Mouse (Mus musculus) liver, embryonic 15.5 days (tissue): ENCODE results near the gene Pld5. TPM values are rescaled to one million over a fixed set of nuclear protein-coding genes. Genes with fewer than 3 reads are reported as not detected.
"Not testable (repeated sequence)": the region's sequence is repeated elsewhere in the genome, so short reads cannot be mapped to it uniquely, and the experiment has no call there.

Experiments used
- ATAC-seq: fragments of 200-750 bp; cut with Nextera tagmentation; 2 replicates; pipeline ENCODE4 v1.8.0; 2017; ENCODE audit warnings: moderate number of reproducible peaks, mild to moderate bottlenecking, moderate library complexity; ENCODE audit not compliant: insufficient read depth
- H3K27ac ChIP-seq: fragments of 300-500 bp; sonication (generic); replicated peaks from 2 replicates; pipeline ENCODE4 v1.5.1; 2015; ENCODE audit warnings: mild to moderate bottlenecking, inconsistent platforms
- H3K27me3 ChIP-seq: fragments of 300-500 bp; sonication (generic); 2 replicates; pipeline ENCODE4 v1.6.1; 2015; ENCODE audit warnings: mild to moderate bottlenecking, inconsistent platforms
- H3K36me3 ChIP-seq: fragments of 300-500 bp; sonication (generic); replicated peaks from 2 replicates; pipeline ENCODE4 v1.6.1; 2015; ENCODE audit warnings: moderate library complexity, mild to moderate bottlenecking, inconsistent platforms
- H3K4me1 ChIP-seq: fragments of 300-500 bp; sonication (generic); replicated peaks from 2 replicates; pipeline ENCODE4 v1.6.1; 2015; ENCODE audit warnings: inconsistent platforms
- H3K4me2 ChIP-seq: fragments of 300-500 bp; sonication (generic); 2 replicates; pipeline ENCODE4 v1.6.1; 2015; ENCODE audit warnings: moderate library complexity, mild to moderate bottlenecking, inconsistent platforms
- H3K4me3 ChIP-seq: fragments of 300-500 bp; sonication (generic); replicated peaks from 2 replicates; pipeline ENCODE4 v1.5.1; 2015; ENCODE audit warnings: mild to moderate bottlenecking, inconsistent platforms
- H3K9ac ChIP-seq: fragments of 300-500 bp; sonication (generic); 2 replicates; pipeline ENCODE4 v1.6.1; 2015; ENCODE audit warnings: moderate library complexity, mild to moderate bottlenecking, inconsistent platforms
- H3K9me3 ChIP-seq: fragments of 300-500 bp; sonication (generic); replicated peaks from 2 replicates; pipeline ENCODE4 v1.6.1; 2016; ENCODE audit warnings: inconsistent platforms
- WGBS: fragments of 180-500 bp; shearing (Covaris S2); methylation state at CpG from one replicate; pipeline ENCODE4 v1.1.7; 2015; ENCODE audit warnings: mixed read lengths; ENCODE audit not compliant: insufficient replicate concordance; 5-methylcytosine and 5-hydroxymethylcytosine counted together
- polyA plus RNA-seq: library from polyadenylated mRNA; unstranded; fragments of >200 nt; fragmentation: Nextera tagmentation; extraction: Ambion mirVana; gene quantifications from 2 replicates; pipeline ENCODE4 v1.2.1, GENCODE M21; 2015

The Pld5 gene
- polyA plus RNA-seq, 1 experiment from 2014 or later = not detected

DNA sequence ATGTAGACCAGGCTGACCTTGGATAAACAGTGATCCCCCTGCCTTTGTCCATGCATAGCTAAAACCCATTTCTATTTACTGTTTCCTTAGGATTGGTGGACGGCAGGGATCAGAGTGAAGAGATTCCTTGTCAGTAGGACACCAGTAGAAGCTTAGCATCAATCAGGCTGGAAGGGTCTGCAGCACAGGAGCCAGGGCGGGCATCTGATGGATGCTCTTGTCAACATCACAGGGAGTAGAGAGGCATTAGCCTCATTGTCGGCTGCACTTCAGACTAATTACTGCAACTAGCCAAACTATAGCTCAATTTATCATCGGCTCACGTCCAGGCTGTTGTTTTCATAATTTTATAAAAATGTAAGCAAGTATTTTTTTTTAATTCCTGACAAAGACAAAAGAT lies 274.5 kb downstream of the Pld5 start:
- Histone ChIP-seq H3K27me3 (no peaks in the 10 kb centered on the region), H3K36me3 (no peaks in the 10 kb centered on the region), H3K9me3 (no peaks in the 10 kb centered on the region), H3K27ac (no peak overlapping the region), H3K4me3 (no peak overlapping the region), H3K9ac (no peak overlapping the region), H3K4me1 (no peaks in the 10 kb centered on the region), H3K4me2 (no peak overlapping the region)
- ATAC-seq = no peak
- 52% methylated on average over 5 of the region's 5 CpGs for whole genome bisulfite sequencing

DNA sequence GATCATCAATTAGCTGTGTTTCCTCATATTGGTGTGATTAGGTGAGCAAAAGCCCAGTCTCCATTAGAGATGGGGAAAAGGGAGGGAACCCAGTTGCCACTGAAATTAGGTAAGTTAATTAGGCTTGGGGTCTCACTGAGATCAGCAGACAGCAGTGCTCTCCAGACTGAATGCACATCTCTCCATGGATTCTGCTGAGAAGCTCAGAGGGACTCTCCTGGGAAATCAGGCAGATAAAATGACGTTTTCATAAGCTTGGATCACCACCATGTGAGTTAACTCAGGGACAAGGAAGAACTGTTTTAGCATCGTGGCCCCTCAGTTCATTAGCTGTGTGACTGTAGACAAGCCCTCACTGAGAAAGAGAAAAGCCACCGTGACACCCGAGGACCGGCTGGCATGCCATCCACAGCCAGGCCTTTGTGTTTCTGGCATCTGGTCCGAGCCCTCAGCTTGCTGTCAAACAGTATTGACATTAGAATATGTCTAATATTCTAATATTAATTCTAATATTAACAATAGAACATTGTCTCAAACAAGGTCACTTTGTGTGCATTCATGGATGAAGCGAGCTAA lies 277.9 kb downstream of the Pld5 start:
- 61% methylated on average over 7 of the region's 7 CpGs for WGBS
- Histone ChIP-seq H3K27ac (no peak overlapping the region), H3K4me3 (no peak overlapping the region), H3K9ac (no peak overlapping the region), H3K9me3 (no peaks in the 10 kb centered on the region), H3K4me2 (no peak overlapping the region), H3K4me1 (no peaks in the 10 kb centered on the region), H3K36me3 (no peaks in the 10 kb centered on the region), H3K27me3 (no peaks in the 10 kb centered on the region)
- ATAC-seq = no peak

GRCm38 (mm10) chr1:175988912-175989311 lies 286.2 kb downstream of the Pld5 start:
- H3K4me3 ChIP-seq = no peak overlapping the region
- WGBS = 66% methylated on average over 4 of the region's 4 CpGs
- no peaks in the 10 kb centered on the region for H3K36me3 ChIP-seq
- no peak overlapping the region for H3K27ac ChIP-seq
- H3K9me3 ChIP-seq = no peaks in the 10 kb centered on the region
- H3K27me3 ChIP-seq = no peaks in the 10 kb centered on the region
- no peak for ATAC-seq
- no peak overlapping the region for H3K4me2 ChIP-seq
- H3K9ac ChIP-seq = no peak overlapping the region
- no peaks in the 10 kb centered on the region for H3K4me1 ChIP-seq

GRCm38 (mm10) chr1:175988448-175988847 lies 286.7 kb downstream of the Pld5 start:
- WGBS = 68% methylated on average over 5 of the region's 5 CpGs
- H3K4me1 ChIP-seq = no peaks in the 10 kb centered on the region
- no peak for ATAC-seq
- H3K4me2 ChIP-seq = no peak overlapping the region
- no peaks in the 10 kb centered on the region for H3K36me3 ChIP-seq
- no peak overlapping the region for H3K27ac ChIP-seq
- no peak overlapping the region for H3K9ac ChIP-seq
- H3K4me3 ChIP-seq = no peak overlapping the region
- H3K9me3 ChIP-seq = no peaks in the 10 kb centered on the region
- H3K27me3 ChIP-seq = no peaks in the 10 kb centered on the region

DNA sequence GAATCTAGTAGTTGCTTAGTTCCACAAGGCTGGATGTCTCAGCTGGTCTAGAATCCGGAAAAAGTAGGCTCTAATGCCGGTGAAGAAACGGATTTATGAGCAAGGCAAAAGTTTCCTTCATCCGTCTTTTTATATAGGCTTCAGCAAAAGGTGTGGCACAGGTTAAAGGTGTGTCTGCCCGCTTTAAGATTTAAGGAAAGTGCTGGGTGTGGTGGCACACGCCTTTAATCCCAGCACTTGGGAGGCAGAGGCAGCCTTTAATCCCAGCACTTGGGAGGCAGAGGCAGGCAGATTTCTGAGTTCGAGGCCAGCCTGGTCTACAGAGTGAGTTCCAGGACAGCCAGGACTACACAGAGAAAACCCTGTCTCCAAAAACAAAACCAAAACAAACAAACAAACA lies 296.1 kb downstream of the Pld5 start, which contains the start of gene Rbm8a2:
Gene Rbm8a2 (minus strand): TSS at position 101 of the 400 bp plus-strand sequence.
- not testable (repeated sequence) for H3K4me1 ChIP-seq, H3K4me2 ChIP-seq, H3K27me3 ChIP-seq, H3K36me3 ChIP-seq, H3K27ac ChIP-seq, H3K9ac ChIP-seq, ATAC-seq, H3K4me3 ChIP-seq, H3K9me3 ChIP-seq
- WGBS = 72% methylated on average over 7 of the region's 7 CpGs

DNA sequence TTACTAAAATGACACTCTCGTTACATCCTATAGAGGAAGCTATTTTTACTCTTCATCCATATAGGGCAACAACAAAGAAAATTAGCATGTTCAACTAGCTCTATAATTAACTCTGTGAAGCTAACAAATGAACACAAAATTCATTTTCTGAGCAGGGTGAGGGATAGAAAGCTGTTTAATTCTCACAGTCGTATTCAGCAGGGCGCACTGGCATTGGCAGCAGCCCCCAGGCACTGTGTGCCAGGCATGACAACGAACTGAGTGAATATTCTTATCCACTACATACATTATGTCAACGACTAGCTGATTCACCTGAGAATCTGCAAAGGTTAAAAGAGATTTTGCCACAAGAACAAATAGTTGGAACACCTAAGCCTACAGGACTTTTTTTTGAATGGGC lies 304.4 kb downstream of the Pld5 start:
- H3K4me3 ChIP-seq = no peak overlapping the region
- H3K9ac ChIP-seq = no peak overlapping the region
- H3K27ac ChIP-seq = no peak overlapping the region
- no peaks in the 10 kb centered on the region for H3K9me3 ChIP-seq
- no peaks in the 10 kb centered on the region for H3K4me1 ChIP-seq
- no peak for ATAC-seq
- no peaks in the 10 kb centered on the region for H3K27me3 ChIP-seq
- WGBS = 62% methylated on average over 5 of the region's 5 CpGs
- no peaks in the 10 kb centered on the region for H3K36me3 ChIP-seq
- no peak overlapping the region for H3K4me2 ChIP-seq

DNA sequence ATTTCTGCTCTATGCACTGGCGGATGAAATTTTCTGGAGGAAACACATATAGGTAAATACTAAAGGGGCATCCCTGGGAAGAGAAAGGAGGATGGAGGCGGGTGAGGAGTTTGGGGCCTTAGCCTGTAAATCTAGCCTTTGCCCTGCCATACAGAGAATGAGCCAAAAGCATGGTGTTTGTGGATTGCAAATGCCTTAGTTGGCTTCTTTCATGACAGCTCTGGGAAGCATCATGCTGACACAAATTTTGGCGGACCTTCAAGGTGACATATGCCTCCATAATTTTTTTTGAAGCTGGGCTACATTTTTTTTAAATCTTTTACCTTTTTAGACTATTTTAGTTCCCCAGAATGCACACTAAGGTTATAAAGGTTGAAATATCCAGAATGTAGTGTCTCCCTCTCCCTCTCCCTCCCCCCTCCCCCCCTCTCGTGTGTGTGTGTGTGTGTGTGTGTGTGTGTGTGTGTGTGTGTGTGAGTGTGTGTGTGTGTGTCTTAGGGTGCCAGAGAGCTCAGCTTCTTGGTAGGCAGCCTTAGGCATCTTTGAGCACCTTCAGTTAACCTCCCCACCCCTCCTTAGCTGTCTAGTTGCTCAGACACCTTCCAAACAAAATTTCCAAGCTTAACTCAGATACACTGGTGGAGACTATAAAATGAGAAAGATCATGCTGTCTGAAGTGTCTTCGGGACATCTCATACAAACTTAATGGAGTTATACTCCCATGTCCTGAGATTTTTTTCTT lies 307.9 kb downstream of the Pld5 start:
- WGBS = 58% methylated on average over 5 of the region's 5 CpGs
- H3K9me3 ChIP-seq = no peaks in the 10 kb centered on the region
- no peak overlapping the region for H3K27ac ChIP-seq
- no peak overlapping the region for H3K9ac ChIP-seq
- H3K27me3 ChIP-seq = no peaks in the 10 kb centered on the region
- ATAC-seq = no peak
- H3K4me1 ChIP-seq = no peaks in the 10 kb centered on the region
- no peak overlapping the region for H3K4me3 ChIP-seq
- no peaks in the 10 kb centered on the region for H3K36me3 ChIP-seq
- no peak overlapping the region for H3K4me2 ChIP-seq

- no peaks in the 10 kb centered on the region for H3K27me3 ChIP-seq
- 59% methylated on average over 2 of the region's 2 CpGs for WGBS
- H3K36me3 ChIP-seq = no peaks in the 10 kb centered on the region
- H3K4me3 ChIP-seq = no peak overlapping the region
- no peak for ATAC-seq
- H3K4me2 ChIP-seq = no peak overlapping the region
- no peak overlapping the region for H3K27ac ChIP-seq
- no peaks in the 10 kb centered on the region for H3K9me3 ChIP-seq
- H3K4me1 ChIP-seq = no peaks in the 10 kb centered on the region
- no peak overlapping the region for H3K9ac ChIP-seq
Observed at GRCm38 (mm10) chr1:175961786-175962185, 313.3 kb downstream of the Pld5 start.

- Histone ChIP-seq H3K9ac (no peak overlapping the region), H3K27me3 (no peaks in the 10 kb centered on the region), H3K9me3 (no peaks in the 10 kb centered on the region), H3K4me1 (no peaks in the 10 kb centered on the region), H3K4me2 (no peak overlapping the region), H3K36me3 (no peaks in the 10 kb centered on the region), H3K27ac (no peak overlapping the region), H3K4me3 (no peak overlapping the region)
- ATAC-seq = no peak
- 75% methylated on average over 2 of the region's 2 CpGs for WGBS
Observed at GRCm38 (mm10) chr1:175950851-175951250, 324.3 kb downstream of the Pld5 start.

DNA sequence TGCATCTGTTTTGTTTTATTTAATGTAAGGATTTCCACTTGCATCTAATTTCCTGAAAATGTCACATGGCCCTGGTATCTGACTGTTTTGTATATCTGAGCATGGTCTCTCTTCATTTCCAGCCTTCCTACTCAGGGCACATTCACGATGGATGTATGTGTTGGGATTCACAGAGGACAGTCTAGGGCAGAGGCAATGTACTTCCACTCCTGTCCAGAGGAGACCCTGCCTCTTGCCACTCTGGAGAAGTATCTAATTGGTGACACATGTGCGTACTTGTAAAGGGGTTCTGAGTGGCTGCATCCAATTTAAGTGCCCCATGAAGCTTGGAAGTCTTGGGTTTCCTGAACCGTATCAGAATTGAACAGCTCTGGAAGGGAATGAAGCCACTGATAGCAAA lies 324.7 kb downstream of the Pld5 start:
- no peaks in the 10 kb centered on the region for H3K4me1 ChIP-seq
- H3K36me3 ChIP-seq = no peaks in the 10 kb centered on the region
- no peak overlapping the region for H3K4me2 ChIP-seq
- H3K9ac ChIP-seq = no peak overlapping the region
- H3K27ac ChIP-seq = no peak overlapping the region
- no peaks in the 10 kb centered on the region for H3K27me3 ChIP-seq
- 63% methylated on average over 3 of the region's 3 CpGs for WGBS
- H3K9me3 ChIP-seq = no peaks in the 10 kb centered on the region
- no peak overlapping the region for H3K4me3 ChIP-seq
- ATAC-seq = no peak

DNA sequence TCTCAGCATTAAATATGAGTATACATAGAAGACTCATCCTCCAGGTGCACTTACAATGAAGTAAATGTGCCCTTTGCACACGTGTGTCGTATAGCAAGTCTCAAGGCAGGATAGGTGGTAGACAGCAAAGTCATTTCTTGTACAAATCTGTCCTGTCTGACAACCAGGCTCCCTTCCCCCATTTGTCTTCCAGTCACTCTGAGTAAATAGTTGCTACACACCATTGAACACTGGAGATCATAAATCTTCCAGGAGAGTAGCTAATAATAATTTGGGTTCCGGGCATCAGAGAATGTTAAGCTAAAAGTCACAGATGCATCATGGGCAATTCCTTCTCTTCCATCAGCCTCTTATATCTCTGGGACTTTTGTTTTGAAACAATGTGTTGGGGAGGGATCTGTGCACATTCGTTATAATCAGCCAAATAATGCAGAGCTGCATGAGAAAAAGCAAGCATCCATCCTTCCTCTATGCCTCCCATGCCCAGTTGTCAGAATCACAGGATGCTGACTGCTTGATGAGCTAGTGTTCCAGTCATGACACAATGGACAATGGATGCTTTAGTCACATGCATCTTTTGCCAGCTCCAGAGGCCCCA lies 328.3 kb downstream of the Pld5 start:
- no peak for ATAC-seq
- Histone ChIP-seq H3K36me3 (no peaks in the 10 kb centered on the region), H3K27me3 (no peaks in the 10 kb centered on the region), H3K9ac (no peak overlapping the region), H3K4me1 (no peaks in the 10 kb centered on the region), H3K27ac (no peak overlapping the region), H3K4me3 (no peak overlapping the region), H3K9me3 (no peaks in the 10 kb centered on the region), H3K4me2 (no peak overlapping the region)
- WGBS = 58% methylated on average over 4 of the region's 4 CpGs
